Mouse (Mus musculus) ES-Bruce4 (cell line): Measurements from ENCODE around the gene Kcnab3.

Source experiments
- CTCF ChIP-seq: IDR thresholded peaks from one replicate; pipeline ENCODE4 v1.8.1; 2011; ENCODE audit warnings: low read depth, low read length
- POLR2A ChIP-seq: IDR thresholded peaks from one replicate; pipeline ENCODE4 v1.8.1; 2011; ENCODE audit warnings: low read length; ENCODE audit not compliant: insufficient read depth

DNA sequence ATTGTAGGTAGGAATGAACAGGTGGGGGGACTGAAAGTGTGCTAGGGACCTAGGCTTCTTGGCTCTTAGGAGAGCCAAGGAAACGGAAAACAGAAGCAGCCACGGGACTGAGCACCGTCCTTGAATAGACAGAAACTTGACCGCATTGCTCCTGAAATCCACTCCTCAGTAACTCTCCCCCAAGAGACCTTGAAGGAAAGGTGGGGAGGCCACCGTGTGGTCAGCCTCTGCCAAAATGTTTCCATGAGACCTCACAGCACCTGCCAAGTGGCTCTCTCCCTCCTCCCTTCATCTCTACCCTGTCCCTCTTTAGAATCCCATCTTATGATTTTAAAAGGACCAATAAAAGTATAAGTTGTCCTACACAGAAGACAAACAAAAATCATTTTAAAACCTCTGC lies 48.8 kb upstream of the Kcnab3 start:
- TF ChIP-seq CTCF (no peak), POLR2A (no peak)
